Mouse (Mus musculus): ENCODE results near the gene Ski. TPM values are rescaled to one million over a fixed set of nuclear protein-coding genes. Genes with fewer than 3 reads are reported as not detected.

Ski gene
- total RNA-seq, 4 experiments from 2014 or later: 25.8 to 29.6 (median 28.3) TPM

Other genes with a start within 250 kb of the Ski start
- under 1 TPM in 3 of 4 experiments, not detected in 1; 0.13 to 0.73 (median 0.15) TPM for gene Plch2, start 165.8 kb downstream of the Ski start, total RNA-seq (2022)
- gene Pex10, start 155.6 kb downstream of the Ski start, total RNA-seq (2022): 10 to 100 TPM; 10.4 to 12.4 (median 11.4) TPM
- gene Rer1, start 136.2 kb downstream of the Ski start, total RNA-seq (2022): 10 to 100 TPM; 52.2 to 64.6 (median 59.8) TPM
- gene Morn1, start 136.0 kb downstream of the Ski start, total RNA-seq (2022): 1 to 10 TPM; 1.2 to 2.1 (median 1.4) TPM
- 1 to 10 TPM; 3.6 to 6.8 (median 5.0) TPM for gene Faap20, start 27.2 kb upstream of the Ski start, total RNA-seq (2022)
- gene Prkcz, start 138.8 kb upstream of the Ski start, total RNA-seq (2022): 1 to 10 TPM; 1.8 to 2.9 (median 2.4) TPM
- gene Gabrd, start 175.5 kb upstream of the Ski start, total RNA-seq (2022): under 1 TPM; 0.67 to 0.92 (median 0.76) TPM
- gene Cfap74, start 186.6 kb upstream of the Ski start, total RNA-seq (2022): under 1 TPM; 0.22 to 0.47 (median 0.39) TPM
- gene Tmem52, start 246.5 kb upstream of the Ski start, total RNA-seq (2022): 100 to 1,000 TPM; 139 to 250 (median 181) TPM